Mouse (Mus musculus) E14TG2a.4 (cell line): ENCODE measurements around the gene Cstf3.

Experiments
- H3K27me3 ChIP-seq: 2 replicates; pipeline ENCODE4 v1.6.1; 2014; ENCODE audit warnings: low read length, control low read depth; ENCODE audit not compliant: insufficient read depth
- H3K36me3 ChIP-seq: 2 replicates; pipeline ENCODE4 v1.6.1; 2014; ENCODE audit warnings: low read length, control low read depth; ENCODE audit not compliant: insufficient read depth
- H3K4me1 ChIP-seq: replicated peaks from 2 replicates; pipeline ENCODE4 v1.6.1; 2014; ENCODE audit warnings: low read depth, low read length, control low read depth
- H3K4me3 ChIP-seq: replicated peaks from 2 replicates; pipeline ENCODE4 v1.5.1; 2014; ENCODE audit warnings: mild to moderate bottlenecking, low read length
- H3K9me3 ChIP-seq: 2 replicates; pipeline ENCODE4 v1.6.1; 2014; ENCODE audit warnings: low read length, control low read depth
- CTCF ChIP-seq: conservative IDR thresholded peaks from 2 replicates; pipeline ENCODE4 v1.5.1; 2014; ENCODE audit warnings: low read length
- NANOG ChIP-seq: IDR thresholded peaks from 2 replicates; pipeline ENCODE4 v1.6.1; 2014; ENCODE audit warnings: borderline replicate concordance, low read length, mixed read lengths
- POU5F1 ChIP-seq: IDR thresholded peaks from 2 replicates; pipeline ENCODE4 v1.6.1; 2014; ENCODE audit warnings: low read length, borderline replicate concordance

Cstf3 gene

DNA sequence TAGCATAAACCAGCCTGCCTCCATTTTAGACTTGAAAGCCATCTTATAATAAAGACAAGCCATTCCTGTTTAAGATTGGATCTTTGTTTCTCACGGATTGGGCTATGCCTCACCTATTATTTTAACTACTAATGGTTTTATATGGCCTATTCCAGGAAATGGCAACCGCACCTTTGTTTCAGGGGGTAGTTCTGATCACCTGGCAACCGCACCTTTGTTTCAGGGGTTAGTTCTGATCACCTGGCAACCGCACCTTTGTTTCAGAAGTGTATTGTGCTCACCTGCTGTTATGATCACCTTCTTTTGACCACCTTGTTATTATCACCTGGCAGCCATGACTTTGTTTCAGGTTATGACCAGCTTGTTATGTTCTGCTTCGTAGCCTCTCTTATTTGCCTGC lies 1.8 kb upstream of the Cstf3 start:
- no peak for TF ChIP-seq CTCF
- no peak for TF ChIP-seq POU5F1
- peak; percentile 99 for TF ChIP-seq NANOG
- Histone ChIP-seq H3K36me3 (peaks cover 13% of the 10 kb centered on the region), H3K27me3 (no peaks in the 10 kb centered on the region), H3K4me1 (peaks cover 45% of the 10 kb centered on the region), H3K9me3 (no peaks in the 10 kb centered on the region), H3K4me3 (peak overlapping the region; percentile 97; the same call in 1 of the 2 replicates)

DNA sequence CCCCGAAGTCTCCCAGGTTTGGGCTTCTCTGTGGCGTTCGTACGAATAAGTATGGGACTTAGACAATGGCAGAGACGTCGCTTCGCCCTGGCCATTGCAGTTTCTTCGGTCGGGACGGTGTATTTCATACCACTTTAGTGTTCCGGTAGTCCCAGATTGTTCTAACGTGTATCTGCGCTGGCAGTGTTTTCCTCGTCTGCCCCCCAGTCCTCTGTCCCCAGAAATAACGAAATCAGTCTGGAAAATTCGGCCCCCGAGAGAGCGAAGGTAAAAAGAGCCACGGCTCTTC lies 450 bp downstream of the Cstf3 start:
- Histone ChIP-seq H3K36me3 (peaks cover 23% of the 10 kb centered on the region), H3K9me3 (no peaks in the 10 kb centered on the region), H3K4me3 (peak overlapping the region; percentile 97), H3K4me1 (peaks cover 66% of the 10 kb centered on the region), H3K27me3 (no peaks in the 10 kb centered on the region)
- no peak for TF ChIP-seq NANOG
- no peak for TF ChIP-seq POU5F1
- TF ChIP-seq CTCF = no peak

DNA sequence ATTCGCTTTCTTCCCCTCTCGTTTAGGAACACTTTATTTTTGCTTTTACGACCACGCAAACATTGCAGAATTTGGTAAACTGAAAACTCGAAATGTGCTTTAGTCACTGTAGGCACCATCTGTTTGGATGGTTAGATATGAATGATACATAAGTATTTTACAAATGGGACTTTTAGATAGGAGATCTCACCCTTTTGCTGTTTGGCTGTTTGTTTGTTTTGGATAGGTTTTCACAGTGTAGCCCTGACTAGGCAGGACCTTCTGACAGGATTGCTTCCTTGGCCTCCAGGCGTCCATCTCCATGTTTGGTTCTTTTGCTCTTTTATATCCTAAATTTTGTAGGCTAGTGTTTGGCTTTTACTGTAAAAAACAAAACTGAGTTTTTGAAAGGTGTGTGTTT lies 818 bp downstream of the Cstf3 start:
- H3K4me3 ChIP-seq = peak overlapping the region; percentile 97
- peaks cover 23% of the 10 kb centered on the region for H3K36me3 ChIP-seq
- no peaks in the 10 kb centered on the region for H3K9me3 ChIP-seq
- TF ChIP-seq POU5F1 (no peak), CTCF (no peak), NANOG (no peak)
- H3K27me3 ChIP-seq = no peaks in the 10 kb centered on the region
- H3K4me1 ChIP-seq = peaks cover 69% of the 10 kb centered on the region

DNA sequence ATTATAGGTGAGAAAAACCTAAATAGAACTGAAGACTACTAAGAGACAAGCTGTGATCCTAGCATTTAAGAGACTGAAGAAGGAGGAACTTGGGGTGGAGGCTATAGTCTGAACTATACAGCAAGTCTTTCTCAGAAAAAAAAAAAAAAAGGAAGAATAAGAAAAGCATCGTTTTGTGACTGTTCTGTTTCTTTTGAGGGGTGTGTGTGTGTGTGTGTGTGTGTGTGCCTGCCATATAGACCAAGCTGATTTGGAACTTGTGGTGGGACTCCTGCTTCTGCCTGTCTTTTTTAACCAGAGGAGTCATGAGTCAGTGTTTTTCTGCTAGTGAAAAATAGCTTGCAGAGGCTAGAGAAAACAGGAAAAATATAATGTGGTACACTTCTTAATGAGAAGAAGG lies 4.7 kb downstream of the Cstf3 start:
- no peak overlapping the region for H3K4me3 ChIP-seq
- no peak for TF ChIP-seq NANOG
- TF ChIP-seq CTCF = no peak

DNA sequence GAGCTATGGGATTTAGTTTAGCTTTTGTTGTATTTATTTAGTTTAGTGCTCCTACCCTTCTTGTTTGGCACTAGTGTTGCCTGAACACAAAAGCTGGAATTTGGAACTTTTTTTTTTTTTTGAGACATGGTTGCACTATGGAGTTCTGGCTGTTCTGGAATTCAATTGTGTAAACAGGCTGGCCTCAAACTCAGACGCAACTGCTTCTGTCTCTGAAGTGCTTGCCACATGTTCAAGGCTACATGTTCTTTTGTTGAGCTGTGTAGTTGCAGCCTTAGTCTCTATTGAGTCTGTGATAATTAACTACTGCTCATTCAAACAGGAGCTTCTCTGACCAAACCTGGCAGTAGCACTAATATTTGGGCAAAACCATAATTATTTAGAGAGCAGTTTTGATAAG lies 13.1 kb downstream of the Cstf3 start:
- Histone ChIP-seq H3K4me1 (peaks cover 32% of the 10 kb centered on the region), H3K36me3 (peaks cover 26% of the 10 kb centered on the region), H3K9me3 (no peaks in the 10 kb centered on the region), H3K4me3 (no peak overlapping the region), H3K27me3 (no peaks in the 10 kb centered on the region)
- TF ChIP-seq POU5F1 = no peak
- TF ChIP-seq NANOG = no peak

More for the DNA sequence above, 4.7 kb downstream of the Cstf3 start:
- no peaks in the 10 kb centered on the region for H3K27me3 ChIP-seq
- peaks cover 56% of the 10 kb centered on the region for H3K4me1 ChIP-seq
- peaks cover 38% of the 10 kb centered on the region for H3K36me3 ChIP-seq
- H3K9me3 ChIP-seq = no peaks in the 10 kb centered on the region

DNA sequence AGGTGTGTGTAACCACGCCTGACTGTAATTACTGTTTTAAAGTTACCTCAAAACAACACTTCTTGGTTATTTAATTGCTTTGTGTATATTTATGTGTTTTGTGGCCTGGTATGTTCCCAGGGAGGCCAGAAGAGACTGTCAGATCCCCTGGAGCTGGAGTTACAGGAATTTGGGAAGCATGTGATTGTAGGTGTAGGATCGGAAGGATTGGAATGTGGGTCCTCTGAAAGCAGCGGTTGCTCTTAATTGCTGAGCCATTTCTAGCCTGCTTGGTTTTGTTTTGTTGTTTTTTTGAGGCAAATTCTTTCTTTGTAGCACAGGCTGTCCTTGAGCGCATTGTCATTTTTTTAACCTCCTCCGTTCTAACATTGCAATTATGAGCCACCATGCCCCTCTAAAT lies 14.4 kb downstream of the Cstf3 start:
- peaks cover 34% of the 10 kb centered on the region for H3K36me3 ChIP-seq
- no peaks in the 10 kb centered on the region for H3K9me3 ChIP-seq
- peaks cover 32% of the 10 kb centered on the region for H3K4me1 ChIP-seq
- peak; percentile 46; the same call in 1 of the 2 replicates for TF ChIP-seq NANOG
- no peak for TF ChIP-seq POU5F1
- 0 out of 2 replicates have a peak overlapping the region, but pooled peaks have one; percentile 7 for H3K4me3 ChIP-seq
- H3K27me3 ChIP-seq = no peaks in the 10 kb centered on the region

DNA sequence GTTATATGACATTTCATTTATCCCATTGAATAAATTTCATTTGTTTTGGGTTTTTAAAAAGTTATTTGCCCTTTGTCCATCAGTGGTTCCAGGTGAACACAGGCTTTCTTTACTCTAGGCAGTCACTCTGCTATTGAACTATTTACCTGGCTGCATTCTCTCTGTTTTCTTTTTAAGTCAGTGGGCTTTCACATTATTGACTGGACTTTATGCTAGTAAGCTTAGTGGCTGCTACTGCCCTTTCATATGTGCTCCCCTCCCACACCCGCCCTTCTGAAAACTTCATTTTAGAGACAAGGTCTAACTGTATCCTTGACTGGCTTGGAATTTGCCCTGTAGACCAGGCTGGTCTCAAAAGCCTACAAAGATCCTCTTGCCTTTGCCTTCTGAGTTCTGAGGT lies 15.2 kb downstream of the Cstf3 start:
- Histone ChIP-seq H3K9me3 (no peaks in the 10 kb centered on the region), H3K4me1 (peaks cover 32% of the 10 kb centered on the region), H3K36me3 (peaks cover 40% of the 10 kb centered on the region), H3K4me3 (no peak overlapping the region), H3K27me3 (no peaks in the 10 kb centered on the region)
- no peak for TF ChIP-seq POU5F1
- TF ChIP-seq CTCF = no peak
- TF ChIP-seq NANOG = no peak

DNA sequence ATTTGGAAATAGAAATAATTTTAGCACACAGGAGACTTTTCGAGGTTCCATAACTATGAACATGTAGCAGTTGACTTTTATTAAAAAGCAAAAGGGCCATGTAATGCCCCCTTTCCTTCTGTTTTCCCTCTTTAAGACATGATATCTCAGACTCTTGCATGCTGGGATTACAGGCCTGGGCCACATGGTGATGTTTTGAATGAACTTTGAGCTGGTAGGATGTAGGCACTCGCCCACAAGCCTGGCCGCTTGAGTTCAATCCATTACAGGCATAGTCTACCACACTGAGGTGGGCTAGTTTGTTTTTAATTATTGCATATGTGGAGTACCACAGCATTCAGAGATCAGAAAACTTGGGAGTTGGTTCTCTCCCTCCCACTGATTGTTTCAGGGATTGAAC lies 24.5 kb downstream of the Cstf3 start:
- no peak for TF ChIP-seq NANOG
- no peak for TF ChIP-seq POU5F1
- no peak for TF ChIP-seq CTCF
- Histone ChIP-seq H3K4me1 (0 out of 2 replicates have a peak, but pooled peaks cover 3% of the 10 kb centered on the region), H3K9me3 (no peaks in the 10 kb centered on the region), H3K27me3 (no peaks in the 10 kb centered on the region), H3K36me3 (peaks cover 41% of the 10 kb centered on the region), H3K4me3 (no peak overlapping the region)

DNA sequence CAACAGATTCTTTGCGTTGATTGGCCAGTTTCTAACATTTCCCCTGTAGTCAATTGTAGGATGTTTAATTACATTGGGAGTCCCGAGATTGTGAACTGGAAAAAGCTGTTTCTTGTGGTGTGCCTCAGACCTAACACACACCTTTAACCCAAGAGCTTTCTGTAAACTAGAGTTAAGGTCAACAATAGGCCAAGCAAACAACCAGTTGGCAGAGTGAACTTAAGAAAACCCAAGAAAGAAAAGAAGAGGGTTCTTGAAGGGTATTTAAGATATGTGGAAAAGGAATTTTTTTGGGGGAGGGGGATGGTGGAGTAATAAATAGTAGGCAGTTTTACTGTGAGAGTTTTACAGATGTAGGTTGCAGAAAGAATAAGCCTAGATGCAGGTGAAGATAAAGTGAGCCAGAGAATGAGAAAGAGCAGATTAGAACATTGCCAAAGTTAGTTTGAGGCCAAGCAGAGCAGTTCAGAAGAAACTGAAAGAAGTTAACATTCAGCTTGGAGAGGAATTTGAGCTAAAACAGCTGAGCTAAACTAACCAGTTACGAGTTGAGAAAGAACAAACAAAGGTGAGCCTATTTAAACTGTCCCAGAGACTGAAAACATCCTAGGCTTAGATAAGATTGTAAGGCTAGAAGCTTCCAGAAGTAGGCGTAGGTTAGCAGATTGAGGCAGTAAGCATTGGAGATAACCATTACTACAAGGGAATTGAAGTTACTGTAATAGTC lies 25.8 kb downstream of the Cstf3 start:
- H3K36me3 ChIP-seq = peaks cover 41% of the 10 kb centered on the region
- TF ChIP-seq POU5F1 = no peak
- no peak for TF ChIP-seq NANOG
- no peak for TF ChIP-seq CTCF
- H3K9me3 ChIP-seq = no peaks in the 10 kb centered on the region
- no peaks in the 10 kb centered on the region for H3K27me3 ChIP-seq
- H3K4me1 ChIP-seq = 0 out of 2 replicates have a peak, but pooled peaks cover 3% of the 10 kb centered on the region
- H3K4me3 ChIP-seq = no peak overlapping the region
